Mouse (Mus musculus): ENCODE results near the gene Nalcn. TPM values are rescaled to one million over a fixed set of nuclear protein-coding genes. Genes with fewer than 3 reads are reported as not detected.

Nalcn gene
- polyA plus RNA-seq, 1 experiment, result not detected

- no peak overlapping the region for H3K27ac ChIP-seq (replicated peaks; ENCODE audit: low read depth, low read length)
- H3K4me3 ChIP-seq (ENCODE audit: insufficient read depth, low read depth, low read length), result no peak overlapping the region
- H3K4me1 ChIP-seq (ENCODE audit: control insufficient read depth, insufficient read depth, insufficient read length, low read length), result no peaks in the 10 kb centered on the region
These were observed 274.0 kb downstream of the Nalcn start for GRCm38 (mm10) chr14:123352973-123353372.

- H3K27ac ChIP-seq (replicated peaks; ENCODE audit: low read depth, low read length), result no peak overlapping the region
- no peak overlapping the region for H3K4me3 ChIP-seq (ENCODE audit: insufficient read depth, low read depth, low read length)
- no peaks in the 10 kb centered on the region for H3K4me1 ChIP-seq (ENCODE audit: control insufficient read depth, insufficient read depth, insufficient read length, low read length)
These were observed 295.1 kb downstream of the Nalcn start for GRCm38 (mm10) chr14:123331841-123332240.

GRCm38 (mm10) chr14:123314369-123314768 is 312.6 kb downstream of the Nalcn start:
- no peak overlapping the region for H3K27ac ChIP-seq (replicated peaks; ENCODE audit: low read depth, low read length)
- no peaks in the 10 kb centered on the region for H3K4me1 ChIP-seq (ENCODE audit: control insufficient read depth, insufficient read depth, insufficient read length, low read length)
- H3K4me3 ChIP-seq (ENCODE audit: insufficient read depth, low read depth, low read length), result no peak overlapping the region

GRCm38 (mm10) chr14:123312371-123312770 is 314.6 kb downstream of the Nalcn start:
- Histone ChIP-seq H3K4me3 (ENCODE audit: insufficient read depth, low read depth, low read length) (no peak overlapping the region), H3K27ac (replicated peaks; ENCODE audit: low read depth, low read length) (no peak overlapping the region), H3K4me1 (ENCODE audit: control insufficient read depth, insufficient read depth, insufficient read length, low read length) (no peaks in the 10 kb centered on the region)

GRCm38 (mm10) chr14:123296068-123296467 is 330.9 kb downstream of the Nalcn start:
- Histone ChIP-seq H3K27ac (replicated peaks; ENCODE audit: low read depth, low read length) (no peak overlapping the region), H3K4me1 (ENCODE audit: control insufficient read depth, insufficient read depth, insufficient read length, low read length) (no peaks in the 10 kb centered on the region), H3K4me3 (ENCODE audit: insufficient read depth, low read depth, low read length) (no peak overlapping the region)

DNA sequence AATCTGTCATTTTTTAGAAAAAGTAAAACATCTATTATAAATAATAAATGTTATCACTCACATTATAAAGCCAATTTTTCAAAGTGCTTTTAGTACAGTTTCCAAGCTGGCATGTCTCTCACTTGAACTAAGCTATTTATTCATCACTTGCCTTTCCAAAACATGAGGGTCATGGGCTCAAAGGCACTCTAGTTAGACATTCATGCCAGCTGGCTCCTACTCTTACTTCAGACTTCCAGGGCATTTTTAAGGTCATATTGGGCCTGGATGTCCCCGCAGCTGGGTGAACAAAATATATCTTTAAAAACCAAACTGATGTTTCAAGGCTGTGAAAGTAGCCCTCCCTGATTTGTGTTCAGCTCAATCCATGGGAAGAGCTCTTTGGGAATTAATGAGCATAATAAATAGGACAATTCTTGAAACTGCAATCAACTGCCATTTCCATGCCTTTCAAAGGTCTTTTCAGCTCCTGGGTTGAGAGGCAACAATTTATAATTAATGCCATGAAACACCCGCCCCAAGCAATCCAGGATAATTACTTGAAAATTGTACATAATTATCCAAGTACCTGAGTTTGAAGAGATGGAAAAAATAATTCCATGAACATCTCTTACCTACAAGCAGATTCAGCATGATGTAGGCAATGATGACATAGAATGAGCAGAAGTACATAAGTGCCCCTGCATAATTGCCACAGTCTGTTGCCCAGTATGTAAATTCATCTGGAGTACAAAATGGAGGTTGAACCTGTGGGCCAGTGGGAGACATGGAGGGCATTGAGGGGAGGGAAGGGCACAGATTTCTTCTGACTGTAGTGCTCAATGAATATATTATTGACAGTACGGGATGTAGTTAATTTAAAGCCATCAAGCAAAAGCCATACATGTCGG is 335.6 kb downstream of the Nalcn start:
- H3K27ac ChIP-seq (replicated peaks; ENCODE audit: low read depth, low read length), result no peak overlapping the region
- H3K4me3 ChIP-seq (ENCODE audit: insufficient read depth, low read depth, low read length), result no peak overlapping the region
- no peaks in the 10 kb centered on the region for H3K4me1 ChIP-seq (ENCODE audit: control insufficient read depth, insufficient read depth, insufficient read length, low read length)

DNA sequence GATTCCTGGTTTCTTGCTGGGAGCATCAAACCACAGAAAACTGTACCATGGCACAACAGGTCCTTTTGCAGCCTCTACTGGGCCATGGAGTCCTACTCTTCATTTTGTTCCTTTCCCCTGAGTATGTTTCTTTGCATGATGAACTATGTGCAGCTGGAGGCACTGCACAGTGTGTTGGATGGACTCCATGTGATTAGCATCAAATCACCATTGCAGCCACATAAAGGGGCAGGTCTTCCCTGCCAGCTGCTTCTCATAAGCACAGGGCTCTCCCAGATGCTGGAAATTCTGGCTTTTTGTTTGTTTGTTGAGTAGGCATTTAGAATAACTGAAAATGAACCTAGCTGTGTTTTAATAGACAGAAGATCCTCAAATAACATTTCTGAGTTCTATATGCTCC is 344.8 kb downstream of the Nalcn start:
- Histone ChIP-seq H3K4me1 (ENCODE audit: control insufficient read depth, insufficient read depth, insufficient read length, low read length) (no peaks in the 10 kb centered on the region), H3K4me3 (ENCODE audit: insufficient read depth, low read depth, low read length) (no peak overlapping the region), H3K27ac (replicated peaks; ENCODE audit: low read depth, low read length) (no peak overlapping the region)

- Histone ChIP-seq H3K4me3 (ENCODE audit: insufficient read depth, low read depth, low read length) (no peak overlapping the region), H3K4me1 (ENCODE audit: control insufficient read depth, insufficient read depth, insufficient read length, low read length) (no peaks in the 10 kb centered on the region)
These were observed 354.8 kb downstream of the Nalcn start for GRCm38 (mm10) chr14:123272121-123272520.

DNA sequence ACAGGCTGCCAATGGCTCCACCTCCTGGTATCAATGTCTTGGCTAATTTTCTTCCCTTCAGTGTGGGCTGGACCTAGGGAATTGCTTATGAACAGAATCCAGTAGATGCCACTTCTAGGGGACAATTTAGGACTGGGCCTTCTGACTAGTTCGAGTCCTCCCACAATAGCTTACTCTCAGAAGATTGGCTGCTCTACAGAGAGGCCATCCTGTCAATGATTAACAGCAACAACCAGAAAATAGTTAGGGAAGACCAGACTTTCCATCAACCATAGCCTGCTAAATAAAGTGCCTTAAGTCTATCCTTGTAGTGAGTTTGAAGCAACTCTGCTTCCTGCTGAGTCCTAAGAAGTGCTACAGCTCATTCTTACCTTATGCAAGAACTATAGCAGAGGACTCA is 386.2 kb downstream of the Nalcn start:
- H3K27ac ChIP-seq (replicated peaks; ENCODE audit: low read depth, low read length), result no peak overlapping the region
- no peaks in the 10 kb centered on the region for H3K4me1 ChIP-seq (ENCODE audit: control insufficient read depth, insufficient read depth, insufficient read length, low read length)
- no peak overlapping the region for H3K4me3 ChIP-seq (ENCODE audit: insufficient read depth, low read depth, low read length)

More at GRCm38 (mm10) chr14:123272121-123272520, 354.8 kb downstream of the Nalcn start:
- no peak overlapping the region for H3K27ac ChIP-seq (replicated peaks; ENCODE audit: low read depth, low read length)

- no peaks in the 10 kb centered on the region for H3K4me1 ChIP-seq (ENCODE audit: control insufficient read depth, insufficient read depth, insufficient read length, low read length)
These were observed 387.0 kb downstream of the Nalcn start for GRCm38 (mm10) chr14:123239945-123240344.

DNA sequence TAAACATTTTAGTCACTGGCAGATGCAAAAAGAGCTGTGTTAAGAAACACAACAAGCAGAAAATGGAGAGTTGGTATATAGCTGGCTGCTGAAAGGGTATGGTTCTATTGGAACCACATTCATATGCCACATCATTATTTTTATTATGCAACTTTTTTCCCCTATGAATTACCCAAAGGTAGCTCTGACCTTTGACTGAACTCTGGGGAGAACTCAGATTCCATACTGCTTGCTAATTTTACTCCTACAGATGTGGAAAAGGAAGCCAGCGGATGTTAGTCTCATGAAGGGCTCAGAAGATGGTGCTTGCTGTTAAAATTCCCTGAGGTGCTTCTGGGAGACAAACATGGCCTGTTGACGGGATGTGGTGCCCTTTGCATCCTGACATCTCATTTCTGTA is 389.9 kb downstream of the Nalcn start:
- Histone ChIP-seq H3K27ac (replicated peaks; ENCODE audit: low read depth, low read length) (no peak overlapping the region), H3K4me3 (ENCODE audit: insufficient read depth, low read depth, low read length) (no peak overlapping the region)

More at GRCm38 (mm10) chr14:123239945-123240344, 387.0 kb downstream of the Nalcn start:
- H3K4me3 ChIP-seq (ENCODE audit: insufficient read depth, low read depth, low read length), result no peak overlapping the region
- no peak overlapping the region for H3K27ac ChIP-seq (replicated peaks; ENCODE audit: low read depth, low read length)

GRCm38 (mm10) chr14:123232630-123233206 is 394.2 kb downstream of the Nalcn start:
- no peaks in the 10 kb centered on the region for H3K4me1 ChIP-seq (ENCODE audit: control insufficient read depth, insufficient read depth, insufficient read length, low read length)
- H3K4me3 ChIP-seq (ENCODE audit: insufficient read depth, low read depth, low read length), result no peak overlapping the region
- no peak overlapping the region for H3K27ac ChIP-seq (replicated peaks; ENCODE audit: low read depth, low read length)

More for the DNA sequence above, 389.9 kb downstream of the Nalcn start:
- H3K4me1 ChIP-seq (ENCODE audit: control insufficient read depth, insufficient read depth, insufficient read length, low read length), result no peaks in the 10 kb centered on the region

Other genes starting within 250 kb of the Nalcn start
- gene Itgbl1, start 32.8 kb upstream of the Nalcn start, polyA plus RNA-seq (2012; ENCODE audit: insufficient read depth, insufficient read length, missing spikeins), result 1.8 and 2.0 TPM in 2 replicates

Data from brown adipose tissue, adult 24 weeks (tissue).